8 mouse cellular contexts compared by ENCODE assay signal in the genomic region with DNA sequence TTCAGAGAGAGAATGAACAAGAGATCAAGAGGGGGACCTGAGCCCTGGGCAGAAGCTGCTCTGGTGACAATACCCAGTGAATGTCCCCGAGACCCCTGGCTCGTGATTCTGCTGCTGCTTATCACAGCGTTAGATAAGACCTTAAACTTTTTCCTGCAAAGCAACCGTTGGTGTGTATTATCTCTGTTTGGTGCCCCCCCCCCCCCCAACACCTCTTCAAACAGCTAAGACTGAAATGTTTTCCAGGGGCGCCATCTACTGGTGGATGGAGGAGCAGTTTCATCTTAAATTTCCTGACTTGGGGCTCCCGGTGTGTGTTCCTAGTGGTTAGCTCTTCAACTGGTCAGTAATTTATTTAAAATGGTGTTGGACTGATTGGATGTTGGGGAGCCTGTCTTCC. TPM values are rescaled to one million over a fixed set of nuclear protein-coding genes. Genes with fewer than 3 reads are reported as not detected.
A peak's percentile ranks its signal among the peaks of the same experiment; 100 is the strongest.
DNase-seq lines count a peak whose midpoint lies in the region; ATAC-seq and TF ChIP-seq lines count a peak whose summit lies in the region.

No protein-coding gene starts in this region.

- no peaks in the 10 kb centered on the region for H3K36me3 ChIP-seq in intestine, embryonic 14.5 days (ENCODE audit: control insufficient read depth, insufficient read depth, low read length)
- H3K36me3 ChIP-seq in intestine, embryonic 16.5 days (ENCODE audit: control insufficient read depth, insufficient read depth, low read length) = no peaks in the 10 kb centered on the region
- H3K36me3 ChIP-seq in heart, embryonic 15.5 days = no peaks in the 10 kb centered on the region

- WGBS in intestine, embryonic 14.5 days = 4% methylated on average over 6 of the region's 6 CpGs
- WGBS in intestine, embryonic 16.5 days = 1% methylated on average over 6 of the region's 6 CpGs
- whole genome bisulfite sequencing in heart, embryonic 15.5 days = 2% methylated on average over 6 of the region's 6 CpGs
- under 1% methylated on average over 6 of the region's 6 CpGs for WGBS in olfactory bulb, adult 2 months

- H3K9me3 ChIP-seq in intestine, embryonic 14.5 days (ENCODE audit: control insufficient read depth, low read length) = no peaks in the 10 kb centered on the region
- no peaks in the 10 kb centered on the region for H3K9me3 ChIP-seq in intestine, embryonic 16.5 days (ENCODE audit: control insufficient read depth, low read length)
- H3K9me3 ChIP-seq in heart, embryonic 15.5 days (replicated peaks) = no peaks in the 10 kb centered on the region

- DNase-seq in intestine, embryonic 14.5 days (ENCODE audit: low spot score) = peak; percentile 87
- DNase-seq in MEL-GATA-1-ER (ENCODE audit: extremely low read depth, low read depth) = peak; percentile 58
- DNase-seq in cerebellum, postnatal 14 days = peak; percentile 88 to 92
- DNase-seq in left cerebral cortex, postnatal 25 days (ENCODE audit: low spot score in 2 of 2) = peak; percentile 68 to 81
- peak; percentile 63 to 83 for DNase-seq in thymus, postnatal 10 days (ENCODE audit: low spot score in 2 of 2)

- H3K27me3 ChIP-seq in intestine, embryonic 14.5 days (replicated peaks; ENCODE audit: control insufficient read depth, insufficient read depth, low read length) = 0 out of 2 replicates have a peak, but pooled peaks cover 3% of the 10 kb centered on the region
- H3K27me3 ChIP-seq in intestine, embryonic 16.5 days (replicated peaks; ENCODE audit: control insufficient read depth, insufficient read depth, low read length) = no peaks in the 10 kb centered on the region
- H3K27me3 ChIP-seq in heart, embryonic 15.5 days = no peaks in the 10 kb centered on the region; the same call in 1 of the 2 replicates

- no peak overlapping the region for H3K4me2 ChIP-seq in intestine, embryonic 14.5 days (ENCODE audit: low read length)
- no peak overlapping the region for H3K4me2 ChIP-seq in intestine, embryonic 16.5 days (ENCODE audit: low read depth, low read length)
- H3K4me2 ChIP-seq in heart, embryonic 15.5 days = peak overlapping the region; percentile 22; the same call in 1 of the 2 replicates

- no peak overlapping the region for H3K9ac ChIP-seq in intestine, embryonic 14.5 days (ENCODE audit: low read length)
- H3K9ac ChIP-seq in intestine, embryonic 16.5 days (ENCODE audit: low read depth, low read length) = no peak overlapping the region
- H3K9ac ChIP-seq in heart, embryonic 15.5 days = no peak overlapping the region

- no peak for ATAC-seq in intestine, embryonic 14.5 days (replicated peaks; ENCODE audit: low FRiP score, low TSS enrichment, low read depth)
- no peak for ATAC-seq in intestine, embryonic 16.5 days
- ATAC-seq in heart, embryonic 15.5 days (replicated peaks; ENCODE audit: insufficient number of reproducible peaks, insufficient read depth, low FRiP score, low read depth) = no peak

- no peak for TF ChIP-seq POLR2A in olfactory bulb, adult 2 months (IDR thresholded peaks at IDR 0.05; ENCODE audit: insufficient read depth, low read depth, low read length)

- peak; percentile 45 for TF ChIP-seq CTCF in olfactory bulb, adult 2 months (IDR thresholded peaks at IDR 0.05; ENCODE audit: insufficient read depth, low read depth, low read length)

- intact Hi-C loops in left cerebral cortex, postnatal 25 days (cut with DNase I) = loop anchor here (1.0 kb wide), 2 partner anchors 35 to 58 kb away; no protein-coding TSS in a partner anchor

- H3K27ac ChIP-seq in intestine, embryonic 14.5 days (ENCODE audit: low read depth) = no peak overlapping the region
- H3K27ac ChIP-seq in intestine, embryonic 16.5 days (ENCODE audit: low read length) = no peak overlapping the region
- H3K27ac ChIP-seq in heart, embryonic 15.5 days = no peak overlapping the region
- no peak overlapping the region for H3K27ac ChIP-seq in olfactory bulb, adult 2 months (ENCODE audit: insufficient read depth, low read depth, low read length)

- peaks cover 26% of the 10 kb centered on the region for H3K4me1 ChIP-seq in intestine, embryonic 14.5 days (replicated peaks; ENCODE audit: control insufficient read depth, insufficient read depth, low read length)
- H3K4me1 ChIP-seq in intestine, embryonic 16.5 days (ENCODE audit: control insufficient read depth, insufficient read depth, low read length) = peaks cover 19% of the 10 kb centered on the region
- peaks cover 29% of the 10 kb centered on the region for H3K4me1 ChIP-seq in heart, embryonic 15.5 days (replicated peaks)
- H3K4me1 ChIP-seq in olfactory bulb, adult 2 months (ENCODE audit: control insufficient read depth, insufficient read depth, low read length) = peaks cover 13% of the 10 kb centered on the region

- H3K4me3 ChIP-seq in intestine, embryonic 14.5 days (ENCODE audit: low read depth, low read length) = no peak overlapping the region
- no peak overlapping the region for H3K4me3 ChIP-seq in intestine, embryonic 16.5 days (ENCODE audit: low read length)
- H3K4me3 ChIP-seq in heart, embryonic 15.5 days = no peak overlapping the region
- no peak overlapping the region for H3K4me3 ChIP-seq in olfactory bulb, adult 2 months (ENCODE audit: insufficient read depth, low read depth, low read length)

RNA-seq across cellular contexts. Expression of gene Slc7a5, which starts 2.2 kb away (rescaled TPM):
- polyA plus RNA-seq in intestine, embryonic 14.5 days (2014; fragmentation: Nextera tagmentation; extraction: Ambion mirVana) = 19.8 and 26.4 TPM in 2 replicates
- 11.6 and 12.5 TPM in 2 replicates for polyA plus RNA-seq in intestine, embryonic 16.5 days (2015; fragmentation: Nextera tagmentation; extraction: Ambion mirVana)
- polyA plus RNA-seq in heart, embryonic 15.5 days (2015; fragmentation: Nextera tagmentation; extraction: Ambion mirVana) = 12.0 and 17.4 TPM in 2 replicates
- 10 to 100 TPM; 65.8 to 76.2 TPM for total RNA-seq in left cerebral cortex, postnatal 25 days (2021)
- not detected in 2 replicates for polyA plus RNA-seq in olfactory bulb, adult 2 months (2012; ENCODE audit: insufficient read depth, insufficient read length, low replicate concordance, missing spikeins)

RNA-seq across cellular contexts. Expression of gene Car5a, which starts 35.0 kb away (rescaled TPM):
- polyA plus RNA-seq in intestine, embryonic 14.5 days (2014; fragmentation: Nextera tagmentation; extraction: Ambion mirVana) = not detected in 2 replicates
- polyA plus RNA-seq in intestine, embryonic 16.5 days (2015; fragmentation: Nextera tagmentation; extraction: Ambion mirVana) = 0.31 and 0.70 TPM in 2 replicates
- not detected in 2 replicates for polyA plus RNA-seq in heart, embryonic 15.5 days (2015; fragmentation: Nextera tagmentation; extraction: Ambion mirVana)
- total RNA-seq in left cerebral cortex, postnatal 25 days (2021) = not detected
- polyA plus RNA-seq in olfactory bulb, adult 2 months (2012; ENCODE audit: insufficient read depth, insufficient read length, low replicate concordance, missing spikeins) = not detected in 2 replicates

RNA-seq across cellular contexts. Expression of gene Banp, which starts 39.9 kb away (rescaled TPM):
- 36.6 and 41.1 TPM in 2 replicates for polyA plus RNA-seq in intestine, embryonic 14.5 days (2014; fragmentation: Nextera tagmentation; extraction: Ambion mirVana)
- 36.3 and 36.6 TPM in 2 replicates for polyA plus RNA-seq in intestine, embryonic 16.5 days (2015; fragmentation: Nextera tagmentation; extraction: Ambion mirVana)
- polyA plus RNA-seq in heart, embryonic 15.5 days (2015; fragmentation: Nextera tagmentation; extraction: Ambion mirVana) = 25.3 and 29.2 TPM in 2 replicates
- total RNA-seq in left cerebral cortex, postnatal 25 days (2021) = 10 to 100 TPM; 36.5 to 58.6 TPM
- polyA plus RNA-seq in olfactory bulb, adult 2 months (2012; ENCODE audit: insufficient read depth, insufficient read length, low replicate concordance, missing spikeins) = not detected in 2 replicates

Comparison
In these comparisons a context has a peak if more than half of its experiments do, and no peak if none do; other contexts are left out.
1. RNA of gene Slc7a5, which starts 2.2 kb away (polyA plus RNA-seq): 19.8 to 26.4 TPM in intestine, embryonic 14.5 days, 12.0 to 17.4 TPM in heart, embryonic 15.5 days and 11.6 to 12.5 TPM in intestine, embryonic 16.5 days; not detected in olfactory bulb, adult 2 months; every median in the first group is over 10 times any median in the second.
2. RNA of gene Banp, which starts 39.9 kb away (polyA plus RNA-seq): 36.6 to 41.1 TPM in intestine, embryonic 14.5 days, 36.3 to 36.6 TPM in intestine, embryonic 16.5 days and 25.3 to 29.2 TPM in heart, embryonic 15.5 days; not detected in olfactory bulb, adult 2 months; every median in the first group is over 10 times any median in the second.
3. Peak in every context shown above with its lines, with median percentiles within 50 percentile points of each other: DNase-seq.